Mouse (Mus musculus) liver, postnatal 0 days (tissue): ENCODE results near the gene Sel1l. TPM values are rescaled to one million over a fixed set of nuclear protein-coding genes. Genes with fewer than 3 reads are reported as not detected.
A peak's percentile ranks its signal among the peaks of the same experiment; 100 is the strongest.

ENCODE experiments used
- ATAC-seq: fragments of 200-750 bp; cut with Nextera tagmentation; 2 replicates; pipeline ENCODE4 v1.8.0; 2017; ENCODE audit warnings: mild to moderate bottlenecking, moderate library complexity
- DNase-seq: peaks from one replicate; pipeline ENCODE4 v3.0.0-alpha.2; 2016
- H3K27ac ChIP-seq: fragments of 300-500 bp; sonication (generic); 2 replicates; pipeline ENCODE4 v1.5.1; 2014; ENCODE audit warnings: antibody characterized with exemption, moderate library complexity, mild to moderate bottlenecking, low read depth
- H3K27me3 ChIP-seq: fragments of 300-500 bp; sonication (generic); 2 replicates; pipeline ENCODE4 v1.6.1; 2014; ENCODE audit warnings: low read length, control low read depth, mixed read lengths; ENCODE audit not compliant: insufficient read depth
- H3K36me3 ChIP-seq: fragments of 300-500 bp; sonication (generic); replicated peaks from 2 replicates; pipeline ENCODE4 v1.6.1; 2014; ENCODE audit warnings: mild to moderate bottlenecking, control low read depth, low read length, moderate library complexity, mixed read lengths; ENCODE audit not compliant: insufficient read depth
- H3K4me1 ChIP-seq: fragments of 300-500 bp; sonication (generic); 2 replicates; pipeline ENCODE4 v1.6.1; 2014; ENCODE audit warnings: antibody characterized with exemption, mild to moderate bottlenecking, control low read depth; ENCODE audit not compliant: insufficient read depth
- H3K4me2 ChIP-seq: fragments of 300-500 bp; sonication (generic); 2 replicates; pipeline ENCODE4 v1.6.1; 2014; ENCODE audit warnings: low read depth, mild to moderate bottlenecking, low read length, moderate library complexity, mixed read lengths
- H3K4me3 ChIP-seq: fragments of 300-500 bp; sonication (generic); 2 replicates; pipeline ENCODE4 v1.5.1; 2014; ENCODE audit warnings: low read depth, low read length
- H3K9ac ChIP-seq: fragments of 300-500 bp; sonication (generic); replicated peaks from 2 replicates; pipeline ENCODE4 v1.6.1; 2014; ENCODE audit warnings: mild to moderate bottlenecking, moderate library complexity
- H3K9me3 ChIP-seq: fragments of 300-500 bp; sonication (generic); 2 replicates; pipeline ENCODE4 v1.6.1; 2016; ENCODE audit warnings: mild to moderate bottlenecking, control low read depth, low read length, mixed read lengths
- CTCF ChIP-seq: sonication (generic); IDR thresholded peaks from 2 replicates; pipeline ENCODE4 v1.5.1; 2016; ENCODE audit warnings: antibody characterized with exemption, low read depth
- EP300 ChIP-seq: IDR thresholded peaks from 2 replicates; pipeline ENCODE4 v1.6.1; 2016; ENCODE audit warnings: antibody characterized with exemption, low read depth, mild to moderate bottlenecking
- WGBS: fragments of 180-500 bp; shearing (Covaris S2); extraction: QIAGEN DNeasy Blood & Tissue Kit; methylation state at CpG from one replicate; pipeline ENCODE4 v1.1.7; 2014; ENCODE audit not compliant: insufficient replicate concordance; 5-methylcytosine and 5-hydroxymethylcytosine counted together
- microRNA-seq: library from miRNA; unstranded; fragments of <30 nt; microRNA quantifications from one replicate; pipeline ENCODE4, GENCODE M21; 2016
- polyA plus RNA-seq: library from polyadenylated mRNA; unstranded; fragments of >200 nt; fragmentation: Nextera tagmentation; extraction: Ambion mirVana; gene quantifications from 2 replicates; pipeline ENCODE4 v1.2.1, GENCODE M21; 2015

The Sel1l gene
- polyA plus RNA-seq, 1 experiment from 2014 or later = 75.7 TPM

GRCm38 (mm10) chr12:91765504-91765903 lies 83.5 kb downstream of the Sel1l start:
- WGBS = 18% methylated on average over 13 of the region's 13 CpGs
- Histone ChIP-seq H3K36me3 (no peaks in the 10 kb centered on the region), H3K27me3 (no peaks in the 10 kb centered on the region), H3K4me3 (peak overlapping the region; percentile 25; the same call in 1 of the 2 replicates), H3K27ac (peak overlapping the region; percentile 71), H3K4me1 (peaks cover 28% of the 10 kb centered on the region), H3K9me3 (no peaks in the 10 kb centered on the region), H3K4me2 (peak overlapping the region; percentile 66), H3K9ac (no peak overlapping the region)
- TF ChIP-seq CTCF (no peak), EP300 (no peak)
- DNase-seq (peak; percentile 44), ATAC-seq (peak; percentile 21)

- Histone ChIP-seq H3K9me3 (no peaks in the 10 kb centered on the region), H3K4me1 (peaks cover 28% of the 10 kb centered on the region), H3K36me3 (no peaks in the 10 kb centered on the region), H3K9ac (no peak overlapping the region), H3K27ac (peak overlapping the region; percentile 71), H3K4me2 (peak overlapping the region; percentile 66), H3K27me3 (no peaks in the 10 kb centered on the region), H3K4me3 (peak overlapping the region; percentile 25; the same call in 1 of the 2 replicates)
- DNase-seq (no peak), ATAC-seq (no peak)
- no peak for TF ChIP-seq EP300
- TF ChIP-seq CTCF = no peak
- 4% methylated on average over 2 of the region's 2 CpGs for WGBS
Observed at GRCm38 (mm10) chr12:91765054-91765453, 83.9 kb downstream of the Sel1l start.

- Histone ChIP-seq H3K27me3 (no peaks in the 10 kb centered on the region), H3K9me3 (no peaks in the 10 kb centered on the region), H3K4me3 (no peak overlapping the region), H3K4me2 (peak overlapping the region; percentile 66; the same call in 1 of the 2 replicates), H3K4me1 (peaks cover 28% of the 10 kb centered on the region), H3K9ac (no peak overlapping the region), H3K36me3 (no peaks in the 10 kb centered on the region), H3K27ac (0 out of 2 replicates have a peak overlapping the region, but pooled peaks have one; percentile 71)
- no peak for ATAC-seq
- TF ChIP-seq CTCF = no peak
- TF ChIP-seq EP300 = no peak
- 31% methylated on average over 2 of the region's 2 CpGs for WGBS
- no peak for DNase-seq
Observed at GRCm38 (mm10) chr12:91764471-91764870, 84.5 kb downstream of the Sel1l start.

GRCm38 (mm10) chr12:91759836-91760235 lies 89.1 kb downstream of the Sel1l start:
- H3K27me3 ChIP-seq = no peaks in the 10 kb centered on the region
- ATAC-seq (no peak), DNase-seq (no peak)
- WGBS = 82% methylated on average over 3 of the region's 3 CpGs
- no peak overlapping the region for H3K4me3 ChIP-seq
- H3K4me1 ChIP-seq = peaks cover 22% of the 10 kb centered on the region
- TF ChIP-seq CTCF (no peak), EP300 (no peak)
- no peaks in the 10 kb centered on the region for H3K36me3 ChIP-seq
- H3K4me2 ChIP-seq = no peak overlapping the region
- H3K9me3 ChIP-seq = no peaks in the 10 kb centered on the region
- no peak overlapping the region for H3K9ac ChIP-seq
- no peak overlapping the region for H3K27ac ChIP-seq

GRCm38 (mm10) chr12:91757854-91758562 lies 90.9 kb downstream of the Sel1l start:
- Histone ChIP-seq H3K4me3 (no peak overlapping the region), H3K9me3 (no peaks in the 10 kb centered on the region), H3K36me3 (no peaks in the 10 kb centered on the region), H3K4me2 (no peak overlapping the region), H3K27ac (no peak overlapping the region), H3K4me1 (peaks cover 13% of the 10 kb centered on the region), H3K9ac (no peak overlapping the region), H3K27me3 (no peaks in the 10 kb centered on the region)
- DNase-seq = no peak
- peak; percentile 70 for ATAC-seq
- 51% methylated on average over 13 of the region's 13 CpGs for WGBS
- TF ChIP-seq EP300 (peak; percentile 76), CTCF (no peak)

GRCm38 (mm10) chr12:91756562-91757166 lies 92.3 kb downstream of the Sel1l start:
- Histone ChIP-seq H3K9me3 (no peaks in the 10 kb centered on the region), H3K9ac (no peak overlapping the region), H3K4me1 (peaks cover 21% of the 10 kb centered on the region), H3K27me3 (no peaks in the 10 kb centered on the region), H3K4me3 (no peak overlapping the region), H3K36me3 (no peaks in the 10 kb centered on the region), H3K27ac (no peak overlapping the region), H3K4me2 (no peak overlapping the region)
- WGBS = 31% methylated on average over 5 of the region's 5 CpGs
- TF ChIP-seq CTCF = no peak
- DNase-seq (peak; percentile 47), ATAC-seq (peak; percentile 57)

Small RNAs within 50 kb of the gene (microRNA-seq; reads per million reads assigned to microRNA genes)
- gene Gm22015 = not detected

Other genes with a start within 250 kb of the Sel1l start
- 5.5 and 5.6 TPM in 2 replicates for gene Ston2, start 60.8 kb downstream of the Sel1l start, polyA plus RNA-seq